Mouse (Mus musculus) intestine, embryonic 16.5 days (tissue): ENCODE measurements at regions not wholly inside any gene's neighbourhood (a gene's known extent, or its start where the extent isn't known, plus 50 kb on each side); places are given as distances from the start of the nearest gene placed in this dataset.

Experiments
- ATAC-seq: fragments of 200-750 bp; cut with Nextera tagmentation; 2 replicates; pipeline ENCODE4 v1.8.0; 2017; ENCODE audit warnings: moderate TSS enrichment, moderate library complexity
- H3K27ac ChIP-seq: fragments of 300-500 bp; sonication (generic); 2 replicates; pipeline ENCODE4 v1.5.1; 2014; ENCODE audit warnings: mild to moderate bottlenecking, low read length
- H3K27me3 ChIP-seq: fragments of 300-500 bp; sonication (generic); replicated peaks from 2 replicates; pipeline ENCODE4 v1.6.1; 2014; ENCODE audit warnings: low read length, control low read depth, mixed read lengths; ENCODE audit not compliant: control insufficient read depth, insufficient read depth
- H3K36me3 ChIP-seq: fragments of 300-500 bp; sonication (generic); 2 replicates; pipeline ENCODE4 v1.6.1; 2014; ENCODE audit warnings: low read length, control low read depth; ENCODE audit not compliant: control insufficient read depth, insufficient read depth
- H3K4me1 ChIP-seq: fragments of 300-500 bp; sonication (generic); 2 replicates; pipeline ENCODE4 v1.6.1; 2014; ENCODE audit warnings: low read length, control low read depth, mixed read lengths; ENCODE audit not compliant: control insufficient read depth, insufficient read depth
- H3K4me2 ChIP-seq: fragments of 300-500 bp; sonication (generic); 2 replicates; pipeline ENCODE4 v1.6.1; 2014; ENCODE audit warnings: low read depth, low read length, control low read depth
- H3K4me3 ChIP-seq: fragments of 300-500 bp; sonication (generic); 2 replicates; pipeline ENCODE4 v1.5.1; 2014; ENCODE audit warnings: mild to moderate bottlenecking, low read length
- H3K9ac ChIP-seq: fragments of 300-500 bp; sonication (generic); 2 replicates; pipeline ENCODE4 v1.6.1; 2014; ENCODE audit warnings: low read depth, low read length
- H3K9me3 ChIP-seq: fragments of 300-500 bp; sonication (generic); 2 replicates; pipeline ENCODE4 v1.6.1; 2016; ENCODE audit warnings: low read length, control low read depth; ENCODE audit not compliant: control insufficient read depth
- WGBS: fragments of 180-500 bp; shearing (Covaris S2); extraction: QIAGEN DNeasy Blood & Tissue Kit; methylation state at CpG from one replicate; pipeline ENCODE4 v1.1.7; 2014; 5-methylcytosine and 5-hydroxymethylcytosine counted together

- Histone ChIP-seq H3K4me2 (no peak overlapping the region), H3K4me3 (no peak overlapping the region), H3K27ac (no peak overlapping the region), H3K27me3 (no peaks in the 10 kb centered on the region), H3K9ac (no peak overlapping the region), H3K9me3 (no peaks in the 10 kb centered on the region), H3K4me1 (no peaks in the 10 kb centered on the region), H3K36me3 (no peaks in the 10 kb centered on the region)
- 58% methylated on average over 8 of the region's 8 CpGs for WGBS
- ATAC-seq = no peak
These were observed 415.9 kb downstream of the Gja1 start for GRCm38 (mm10) chr10:56793074-56793473.

- no peak overlapping the region for H3K27ac ChIP-seq
- no peak overlapping the region for H3K4me2 ChIP-seq
- H3K9me3 ChIP-seq = no peaks in the 10 kb centered on the region
- WGBS = 53% methylated on average over 3 of the region's 3 CpGs
- ATAC-seq = no peak
- H3K4me3 ChIP-seq = no peak overlapping the region
- no peaks in the 10 kb centered on the region for H3K36me3 ChIP-seq
- H3K9ac ChIP-seq = no peak overlapping the region
- H3K4me1 ChIP-seq = no peaks in the 10 kb centered on the region
- H3K27me3 ChIP-seq = no peaks in the 10 kb centered on the region
These were observed 418.3 kb downstream of the Gja1 start for GRCm38 (mm10) chr10:56795396-56795795.

- Histone ChIP-seq H3K4me2 (no peak overlapping the region), H3K36me3 (no peaks in the 10 kb centered on the region), H3K4me1 (no peaks in the 10 kb centered on the region), H3K9ac (no peak overlapping the region), H3K4me3 (no peak overlapping the region), H3K9me3 (no peaks in the 10 kb centered on the region), H3K27ac (no peak overlapping the region), H3K27me3 (no peaks in the 10 kb centered on the region)
- WGBS = 81% methylated on average over 3 of the region's 3 CpGs
- no peak for ATAC-seq
These were observed 422.2 kb downstream of the Gja1 start for GRCm38 (mm10) chr10:56799307-56799706.

GRCm38 (mm10) chr10:56799745-56800144, 422.6 kb downstream of the Gja1 start:
- H3K4me2 ChIP-seq = no peak overlapping the region
- H3K27me3 ChIP-seq = no peaks in the 10 kb centered on the region
- H3K4me3 ChIP-seq = no peak overlapping the region
- no peak overlapping the region for H3K27ac ChIP-seq
- no peaks in the 10 kb centered on the region for H3K4me1 ChIP-seq
- H3K36me3 ChIP-seq = no peaks in the 10 kb centered on the region
- no peak for ATAC-seq
- H3K9me3 ChIP-seq = no peaks in the 10 kb centered on the region
- 77% methylated on average over 3 of the region's 3 CpGs for WGBS
- H3K9ac ChIP-seq = no peak overlapping the region

GRCm38 (mm10) chr10:56809006-56809405, 431.9 kb downstream of the Gja1 start:
- WGBS = 69% methylated on average over 1 of the region's 1 CpGs
- no peak overlapping the region for H3K27ac ChIP-seq
- H3K36me3 ChIP-seq = no peaks in the 10 kb centered on the region
- no peaks in the 10 kb centered on the region for H3K9me3 ChIP-seq
- H3K27me3 ChIP-seq = no peaks in the 10 kb centered on the region
- H3K9ac ChIP-seq = no peak overlapping the region
- no peak overlapping the region for H3K4me3 ChIP-seq
- no peak for ATAC-seq
- no peak overlapping the region for H3K4me2 ChIP-seq
- H3K4me1 ChIP-seq = no peaks in the 10 kb centered on the region

GRCm38 (mm10) chr10:56822158-56822557, 445.0 kb downstream of the Gja1 start:
- Histone ChIP-seq H3K9me3 (no peaks in the 10 kb centered on the region), H3K4me2 (no peak overlapping the region), H3K27me3 (no peaks in the 10 kb centered on the region), H3K4me3 (no peak overlapping the region), H3K36me3 (no peaks in the 10 kb centered on the region), H3K9ac (no peak overlapping the region), H3K27ac (no peak overlapping the region), H3K4me1 (no peaks in the 10 kb centered on the region)
- WGBS = 51% methylated on average over 5 of the region's 5 CpGs
- no peak for ATAC-seq

GRCm38 (mm10) chr10:56831331-56831730, 454.2 kb downstream of the Gja1 start:
- ATAC-seq = no peak
- H3K27ac ChIP-seq = no peak overlapping the region
- no peaks in the 10 kb centered on the region for H3K36me3 ChIP-seq
- no peaks in the 10 kb centered on the region for H3K4me1 ChIP-seq
- 90% methylated on average over 1 of the region's 1 CpGs for whole genome bisulfite sequencing
- H3K27me3 ChIP-seq = no peaks in the 10 kb centered on the region
- no peak overlapping the region for H3K4me3 ChIP-seq
- H3K9me3 ChIP-seq = no peaks in the 10 kb centered on the region
- H3K4me2 ChIP-seq = no peak overlapping the region
- H3K9ac ChIP-seq = no peak overlapping the region

- no peaks in the 10 kb centered on the region for H3K36me3 ChIP-seq
- H3K27ac ChIP-seq = no peak overlapping the region
- H3K9me3 ChIP-seq = no peaks in the 10 kb centered on the region
- no peaks in the 10 kb centered on the region for H3K27me3 ChIP-seq
- H3K9ac ChIP-seq = no peak overlapping the region
- H3K4me3 ChIP-seq = no peak overlapping the region
- ATAC-seq = no peak
- 80% methylated on average over 4 of the region's 4 CpGs for WGBS
- H3K4me2 ChIP-seq = no peak overlapping the region
- no peaks in the 10 kb centered on the region for H3K4me1 ChIP-seq
These were observed 454.8 kb downstream of the Gja1 start for GRCm38 (mm10) chr10:56831966-56832365.

- no peak for ATAC-seq
- Histone ChIP-seq H3K4me2 (no peak overlapping the region), H3K9me3 (no peaks in the 10 kb centered on the region), H3K36me3 (no peaks in the 10 kb centered on the region), H3K9ac (no peak overlapping the region), H3K4me3 (no peak overlapping the region), H3K27ac (no peak overlapping the region), H3K27me3 (no peaks in the 10 kb centered on the region), H3K4me1 (no peaks in the 10 kb centered on the region)
- 96% methylated on average over 4 of the region's 4 CpGs for WGBS
These were observed 459.0 kb downstream of the Gja1 start for GRCm38 (mm10) chr10:56836130-56836529.

- no peak overlapping the region for H3K4me3 ChIP-seq
- no peak overlapping the region for H3K27ac ChIP-seq
- no peak overlapping the region for H3K4me2 ChIP-seq
- ATAC-seq = no peak
- H3K27me3 ChIP-seq = no peaks in the 10 kb centered on the region
- WGBS = 49% methylated on average over 9 of the region's 9 CpGs
- H3K9me3 ChIP-seq = no peaks in the 10 kb centered on the region
- no peaks in the 10 kb centered on the region for H3K36me3 ChIP-seq
- H3K4me1 ChIP-seq = no peaks in the 10 kb centered on the region
- H3K9ac ChIP-seq = no peak overlapping the region
These were observed 461.9 kb downstream of the Gja1 start for GRCm38 (mm10) chr10:56839006-56839495.
